Mouse (Mus musculus) lung, postnatal 0 days (tissue): Measurements from ENCODE around the gene Pex26. TPM values are rescaled to one million over a fixed set of nuclear protein-coding genes. Genes with fewer than 3 reads are reported as not detected.

ENCODE experiments used
- ATAC-seq: fragments of 200-750 bp; cut with Nextera tagmentation; 2 replicates; pipeline ENCODE4 v1.8.0; 2017; ENCODE audit warnings: moderate library complexity
- DNase-seq: peaks from one replicate; pipeline ENCODE4 v3.0.0-alpha.2; 2016; ENCODE audit warnings: low spot score
- H3K27ac ChIP-seq: fragments of 300-500 bp; sonication (generic); 2 replicates; pipeline ENCODE4 v1.5.1; 2014; ENCODE audit warnings: antibody characterized with exemption, mild to moderate bottlenecking, low read length, mixed read lengths
- H3K27me3 ChIP-seq: fragments of 300-500 bp; sonication (generic); replicated peaks from 2 replicates; pipeline ENCODE4 v1.6.1; 2014; ENCODE audit warnings: low read length, mixed read lengths; ENCODE audit not compliant: insufficient read depth
- H3K36me3 ChIP-seq: fragments of 300-500 bp; sonication (generic); 2 replicates; pipeline ENCODE4 v1.6.1; 2014; ENCODE audit warnings: low read length, mixed read lengths; ENCODE audit not compliant: insufficient read depth
- H3K4me1 ChIP-seq: fragments of 300-500 bp; sonication (generic); 2 replicates; pipeline ENCODE4 v1.6.1; 2014; ENCODE audit warnings: antibody characterized with exemption, low read depth, low read length, mixed read lengths; ENCODE audit not compliant: insufficient read depth
- H3K4me2 ChIP-seq: fragments of 300-500 bp; sonication (generic); replicated peaks from 2 replicates; pipeline ENCODE4 v1.6.1; 2014; ENCODE audit warnings: low read depth, mild to moderate bottlenecking, low read length, moderate library complexity, mixed read lengths
- H3K4me3 ChIP-seq: fragments of 300-500 bp; sonication (generic); 2 replicates; pipeline ENCODE4 v1.5.1; 2014; ENCODE audit warnings: low read depth, low read length
- H3K9ac ChIP-seq: fragments of 300-500 bp; sonication (generic); replicated peaks from 2 replicates; pipeline ENCODE4 v1.6.1; 2014; ENCODE audit warnings: low read depth, mild to moderate bottlenecking
- H3K9me3 ChIP-seq: fragments of 300-500 bp; sonication (generic); 2 replicates; pipeline ENCODE4 v1.6.1; 2016; ENCODE audit warnings: low read length, mixed read lengths
- CTCF ChIP-seq: IDR thresholded peaks from 2 replicates; pipeline ENCODE4 v1.5.1; 2016; ENCODE audit warnings: antibody characterized with exemption, mild to moderate bottlenecking
- EP300 ChIP-seq: IDR thresholded peaks from 2 replicates; pipeline ENCODE4 v1.6.1; 2016; ENCODE audit warnings: antibody characterized with exemption, mild to moderate bottlenecking, control low read depth
- WGBS: fragments of 180-500 bp; shearing (Covaris S2); extraction: QIAGEN DNeasy Blood & Tissue Kit; methylation state at CpG from one replicate; pipeline ENCODE4 v1.1.7; 2014; 5-methylcytosine and 5-hydroxymethylcytosine counted together
- polyA plus RNA-seq: library from polyadenylated mRNA; unstranded; fragments of >200 nt; fragmentation: Nextera tagmentation; extraction: Ambion mirVana; gene quantifications from 2 replicates; pipeline ENCODE4 v1.2.1, GENCODE M21; 2015

Gene Pex26
- polyA plus RNA-seq, 1 experiment from 2014 or later: 6.2 TPM

DNA sequence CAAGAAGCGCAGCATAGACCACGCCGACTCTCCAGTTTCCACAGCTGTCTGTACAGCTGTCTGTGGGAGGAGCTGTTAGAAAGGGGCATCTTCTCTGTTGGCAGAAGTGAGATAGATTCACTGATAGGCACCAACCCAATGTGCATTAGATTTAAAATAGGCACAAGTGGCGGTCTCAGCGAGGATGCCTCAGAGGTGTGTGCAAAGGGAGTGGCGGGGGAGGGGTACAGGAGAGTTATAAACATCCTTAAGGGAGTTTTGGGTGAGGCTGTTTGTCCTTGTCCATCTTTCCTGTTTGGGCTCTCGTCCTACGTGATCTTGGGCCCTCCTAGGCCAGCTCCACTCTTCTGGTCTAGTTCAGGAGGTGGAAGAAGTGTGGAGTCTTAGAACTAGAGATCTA is 45.0 kb downstream of the Pex26 start:
- H3K27me3 ChIP-seq: no peaks in the 10 kb centered on the region
- DNase-seq: no peak
- ATAC-seq: no peak; the same call in 1 of the 2 replicates
- no peak overlapping the region for H3K9ac ChIP-seq
- TF ChIP-seq CTCF (no peak), EP300 (no peak)
- H3K9me3 ChIP-seq: no peaks in the 10 kb centered on the region
- H3K4me2 ChIP-seq: no peak overlapping the region
- no peak overlapping the region for H3K27ac ChIP-seq
- H3K4me3 ChIP-seq: no peak overlapping the region
- WGBS: 59% methylated on average over 8 of the region's 8 CpGs
- H3K4me1 ChIP-seq: no peaks in the 10 kb centered on the region
- no peaks in the 10 kb centered on the region for H3K36me3 ChIP-seq

DNA sequence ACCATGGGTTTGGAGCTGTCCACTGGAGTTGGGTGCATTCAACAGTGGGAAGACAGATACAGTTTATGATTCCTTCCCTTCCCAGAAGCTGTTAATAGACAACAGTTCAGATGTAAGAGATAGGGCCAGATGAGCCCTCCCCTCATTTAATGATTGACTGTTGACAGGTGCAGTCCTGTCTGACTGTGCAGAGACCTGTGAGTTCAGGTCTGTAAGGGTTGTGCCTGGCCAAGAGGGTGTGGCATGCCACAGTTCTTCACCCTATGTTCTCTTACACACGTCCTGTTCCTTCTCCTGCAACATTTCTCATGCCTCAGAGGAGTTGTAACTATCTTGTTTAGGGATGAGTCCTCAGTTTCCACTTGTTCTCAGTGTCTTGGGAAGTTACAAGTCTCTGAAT is 49.2 kb downstream of the Pex26 start:
- no peak for TF ChIP-seq CTCF
- TF ChIP-seq EP300: no peak
- Histone ChIP-seq H3K4me1 (no peaks in the 10 kb centered on the region), H3K9me3 (no peaks in the 10 kb centered on the region), H3K4me3 (no peak overlapping the region), H3K27me3 (no peaks in the 10 kb centered on the region), H3K27ac (no peak overlapping the region), H3K4me2 (no peak overlapping the region), H3K36me3 (no peaks in the 10 kb centered on the region), H3K9ac (no peak overlapping the region)
- ATAC-seq: no peak
- no peak for DNase-seq
- 52% methylated on average over 1 of the region's 1 CpGs for WGBS

DNA sequence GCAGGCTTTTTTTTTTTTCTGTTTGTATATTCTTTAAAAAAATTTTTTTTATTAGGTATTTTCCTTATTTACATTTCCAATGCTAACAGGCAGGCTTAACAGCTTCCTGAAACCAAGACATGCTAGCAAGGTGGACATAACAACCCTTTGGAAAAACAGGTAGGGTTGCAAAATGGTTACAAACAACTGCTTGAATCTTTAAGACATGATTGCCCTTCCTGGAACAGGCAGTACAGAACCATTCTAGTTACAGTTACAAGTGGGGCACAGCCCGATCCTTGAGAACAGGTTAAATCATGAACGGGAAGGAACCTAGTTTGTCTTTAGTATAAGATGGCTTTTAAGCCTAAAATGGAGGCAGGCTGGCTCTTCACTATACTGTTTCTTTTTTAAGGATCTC is 52.9 kb downstream of the Pex26 start:
- ATAC-seq: peak; percentile 65
- 36% methylated on average over 2 of the region's 2 CpGs for WGBS
- H3K4me2 ChIP-seq: no peak overlapping the region
- peak; percentile 56 for DNase-seq
- no peak overlapping the region for H3K27ac ChIP-seq
- no peaks in the 10 kb centered on the region for H3K36me3 ChIP-seq
- H3K9me3 ChIP-seq: no peaks in the 10 kb centered on the region
- no peak overlapping the region for H3K9ac ChIP-seq
- no peak overlapping the region for H3K4me3 ChIP-seq
- TF ChIP-seq CTCF (no peak), EP300 (peak; percentile 69)
- no peaks in the 10 kb centered on the region for H3K27me3 ChIP-seq
- no peaks in the 10 kb centered on the region for H3K4me1 ChIP-seq

GRCm38 (mm10) chr6:121238209-121238608 is 54.7 kb downstream of the Pex26 start:
- no peak for TF ChIP-seq CTCF
- no peak for TF ChIP-seq EP300
- H3K36me3 ChIP-seq: no peaks in the 10 kb centered on the region
- ATAC-seq (no peak), DNase-seq (no peak)
- H3K9me3 ChIP-seq: no peaks in the 10 kb centered on the region
- no peak overlapping the region for H3K9ac ChIP-seq
- H3K4me1 ChIP-seq: no peaks in the 10 kb centered on the region
- no peak overlapping the region for H3K4me3 ChIP-seq
- WGBS: 89% methylated on average over 4 of the region's 4 CpGs
- no peak overlapping the region for H3K27ac ChIP-seq
- H3K4me2 ChIP-seq: no peak overlapping the region
- no peaks in the 10 kb centered on the region for H3K27me3 ChIP-seq

DNA sequence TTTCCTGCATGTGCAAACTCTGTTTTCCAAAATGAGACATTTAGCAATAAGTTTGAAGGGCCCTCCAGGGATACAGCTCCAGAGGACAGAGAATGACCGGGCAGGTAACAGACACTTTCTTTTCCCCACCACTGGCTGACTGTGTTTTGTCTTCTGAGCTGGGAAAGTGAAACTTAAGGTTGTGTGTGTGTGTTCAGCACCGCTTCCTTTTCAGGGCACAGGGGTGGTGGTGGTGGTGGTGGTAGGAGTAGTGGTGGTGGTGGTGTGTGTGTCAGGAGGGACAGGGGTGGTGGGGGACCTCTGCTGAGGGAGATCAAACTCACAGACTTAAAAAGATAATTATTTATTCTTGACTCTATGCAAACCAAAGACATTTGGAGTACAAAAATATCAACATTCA is 58.3 kb downstream of the Pex26 start:
- Histone ChIP-seq H3K36me3 (no peaks in the 10 kb centered on the region), H3K9ac (no peak overlapping the region), H3K4me2 (no peak overlapping the region), H3K27ac (no peak overlapping the region), H3K4me3 (no peak overlapping the region), H3K9me3 (no peaks in the 10 kb centered on the region), H3K4me1 (peaks cover 3% of the 10 kb centered on the region; the same call in 1 of the 2 replicates), H3K27me3 (no peaks in the 10 kb centered on the region)
- WGBS: 63% methylated on average over 2 of the region's 2 CpGs
- no peak for TF ChIP-seq EP300
- TF ChIP-seq CTCF: no peak
- ATAC-seq (no peak), DNase-seq (no peak)

DNA sequence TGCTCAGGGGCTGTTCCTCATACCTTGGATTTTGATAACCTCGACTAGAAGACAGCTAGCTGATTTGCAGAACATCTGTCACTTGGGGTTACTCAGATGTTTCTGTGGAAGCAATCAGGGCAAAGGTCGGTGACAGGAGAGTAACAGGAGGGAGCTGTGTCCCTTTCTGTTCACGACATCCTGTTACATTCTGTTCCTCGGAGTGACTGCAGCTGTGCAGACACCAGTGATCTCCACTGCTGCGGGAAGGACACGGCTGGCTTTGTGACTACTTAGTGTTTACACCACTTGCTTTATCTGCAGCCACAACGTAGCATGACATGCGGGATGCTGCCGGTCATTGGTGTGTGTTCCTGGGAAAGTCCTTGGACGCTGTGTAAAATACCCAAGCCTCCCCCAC is 59.7 kb downstream of the Pex26 start:
- no peak for ATAC-seq
- Histone ChIP-seq H3K4me1 (peaks cover 10% of the 10 kb centered on the region; the same call in 1 of the 2 replicates), H3K9ac (no peak overlapping the region), H3K9me3 (no peaks in the 10 kb centered on the region), H3K27me3 (no peaks in the 10 kb centered on the region), H3K36me3 (no peaks in the 10 kb centered on the region), H3K27ac (no peak overlapping the region), H3K4me2 (no peak overlapping the region), H3K4me3 (no peak overlapping the region)
- TF ChIP-seq CTCF (no peak), EP300 (no peak)
- 36% methylated on average over 10 of the region's 10 CpGs for WGBS
- DNase-seq: peak; percentile 27
